Mouse (Mus musculus): ENCODE results near the gene Tymp. TPM values are rescaled to one million over a fixed set of nuclear protein-coding genes. Genes with fewer than 3 reads are reported as not detected.

Tymp gene
- total RNA-seq, 2 experiments from 2014 or later = 0.33 to 0.56 TPM

GRCm38 (mm10) chr15:89374340-89374739 lies 2.5 kb downstream of the Tymp start:
- DNase-seq = no peak

GRCm38 (mm10) chr15:89373762-89374248 lies 3.0 kb downstream of the Tymp start, which contains the start of gene Sco2:
Gene Sco2 (minus strand): TSS chr15:89373846.
- DNase-seq = peak; percentile 95 to 97

- peak; percentile 89 to 91 for DNase-seq
These were observed 3.6 kb downstream of the Tymp start for GRCm38 (mm10) chr15:89373027-89373761.

GRCm38 (mm10) chr15:89372536-89372935 lies 4.3 kb downstream of the Tymp start:
- DNase-seq = no peak

- no peak for DNase-seq
These were observed 4.8 kb downstream of the Tymp start for GRCm38 (mm10) chr15:89372068-89372467.

GRCm38 (mm10) chr15:89365141-89365551 lies 11.7 kb downstream of the Tymp start:
- no peak for DNase-seq

- no peak for DNase-seq
These were observed 13.8 kb downstream of the Tymp start for GRCm38 (mm10) chr15:89363051-89363450.

GRCm38 (mm10) chr15:89358784-89359183 lies 18.1 kb downstream of the Tymp start:
- no peak for DNase-seq

GRCm38 (mm10) chr15:89356372-89356771 lies 20.5 kb downstream of the Tymp start:
- peak; percentile 73 to 81 for DNase-seq

- peak; percentile 97 to 98 for DNase-seq
These were observed 21.3 kb downstream of the Tymp start, which contains the start of the genes Lmf2 and Ncaph2 for GRCm38 (mm10) chr15:89355241-89356187. Gene Lmf2 (minus strand): TSS chr15:89355659. Gene Ncaph2 (plus strand): TSS chr15:89355719.

GRCm38 (mm10) chr15:89354455-89354854 lies 22.4 kb downstream of the Tymp start:
- no peak for DNase-seq

- DNase-seq = no peak
These were observed 23.0 kb downstream of the Tymp start for GRCm38 (mm10) chr15:89353837-89354236.

GRCm38 (mm10) chr15:89352795-89353194 lies 24.0 kb downstream of the Tymp start:
- no peak for DNase-seq

GRCm38 (mm10) chr15:89352054-89352453 lies 24.8 kb downstream of the Tymp start:
- DNase-seq = no peak

- DNase-seq = no peak
These were observed 25.5 kb downstream of the Tymp start for GRCm38 (mm10) chr15:89351302-89351701.

- peak in 1 of 2 experiments; percentile 10 for DNase-seq
These were observed 26.4 kb downstream of the Tymp start for GRCm38 (mm10) chr15:89350447-89350846.

- DNase-seq = no peak
These were observed 33.5 kb downstream of the Tymp start for GRCm38 (mm10) chr15:89343325-89343724.

GRCm38 (mm10) chr15:89341678-89342077 lies 35.2 kb downstream of the Tymp start:
- no peak for DNase-seq

- no peak for DNase-seq
These were observed 36.7 kb downstream of the Tymp start for GRCm38 (mm10) chr15:89340136-89340535.

- DNase-seq = no peak
These were observed 37.1 kb downstream of the Tymp start for GRCm38 (mm10) chr15:89339696-89340095.

- no peak for DNase-seq
These were observed 40.4 kb downstream of the Tymp start for GRCm38 (mm10) chr15:89336422-89336821.

- no peak for DNase-seq
These were observed 41.9 kb downstream of the Tymp start for GRCm38 (mm10) chr15:89334774-89335537.
